Mouse (Mus musculus) myocyte (in vitro differentiated cells): ENCODE results near the gene Mblac1.

Experiments used
- E2F4 ChIP-seq: IDR thresholded peaks from one replicate; pipeline ENCODE4 v1.6.1; 2011; ENCODE audit warnings: mild to moderate bottlenecking, control low read depth, moderate library complexity; ENCODE audit not compliant: insufficient read depth
- MYOD1 ChIP-seq, 3 experiments: IDR thresholded peaks; one replicate each; pipeline ENCODE4 v1.6.1; 2011; ENCODE audit warnings: control low read depth in 2 of 3, low read depth in 2 of 3, mild to moderate bottlenecking in 2 of 3, moderate library complexity in 1 of 3; ENCODE audit not compliant: insufficient read length in 2 of 3, control insufficient read depth in 1 of 3
- POLR2A ChIP-seq: IDR thresholded peaks from one replicate; pipeline ENCODE4 v1.6.1; 2011; ENCODE audit warnings: low read depth, mild to moderate bottlenecking, control low read depth, moderate library complexity; ENCODE audit not compliant: insufficient read length
- REST ChIP-seq: IDR thresholded peaks from one replicate; pipeline ENCODE4 v1.6.1; 2011; ENCODE audit warnings: mild to moderate bottlenecking, control low read depth, moderate library complexity; ENCODE audit not compliant: insufficient read depth, insufficient read length
- TCF3 ChIP-seq: IDR thresholded peaks from one replicate; pipeline ENCODE4 v1.6.1; 2011; ENCODE audit warnings: low read depth, control low read depth; ENCODE audit not compliant: insufficient read length
- USF1 ChIP-seq: IDR thresholded peaks from one replicate; pipeline ENCODE4 v1.6.1; 2011; ENCODE audit warnings: low read depth, mild to moderate bottlenecking, control low read depth, moderate library complexity

- TF ChIP-seq USF1 = no peak
- no peak for TF ChIP-seq POLR2A
- no peak for TF ChIP-seq MYOD1 (IDR thresholded peaks at IDR 0.05; ENCODE audit: control insufficient read depth in 1 of 3, insufficient read length in 2 of 3, low read depth in 2 of 3)
- TF ChIP-seq E2F4 = no peak
- TF ChIP-seq REST = no peak
- TF ChIP-seq TCF3 = no peak
These were observed 28.0 kb downstream of the Mblac1 start for GRCm38 (mm10) chr5:138222111-138222510.
